Mouse (Mus musculus): ENCODE measurements around the gene Clec11a. TPM values are rescaled to one million over a fixed set of nuclear protein-coding genes. Genes with fewer than 3 reads are reported as not detected.

The Clec11a gene
- total RNA-seq (2014; fragmentation: Nextera tagmentation) (0.74 and 0.77 TPM in 2 replicates), total RNA-seq (2017) (1.7 and 4.3 TPM in 2 replicates)

DNA sequence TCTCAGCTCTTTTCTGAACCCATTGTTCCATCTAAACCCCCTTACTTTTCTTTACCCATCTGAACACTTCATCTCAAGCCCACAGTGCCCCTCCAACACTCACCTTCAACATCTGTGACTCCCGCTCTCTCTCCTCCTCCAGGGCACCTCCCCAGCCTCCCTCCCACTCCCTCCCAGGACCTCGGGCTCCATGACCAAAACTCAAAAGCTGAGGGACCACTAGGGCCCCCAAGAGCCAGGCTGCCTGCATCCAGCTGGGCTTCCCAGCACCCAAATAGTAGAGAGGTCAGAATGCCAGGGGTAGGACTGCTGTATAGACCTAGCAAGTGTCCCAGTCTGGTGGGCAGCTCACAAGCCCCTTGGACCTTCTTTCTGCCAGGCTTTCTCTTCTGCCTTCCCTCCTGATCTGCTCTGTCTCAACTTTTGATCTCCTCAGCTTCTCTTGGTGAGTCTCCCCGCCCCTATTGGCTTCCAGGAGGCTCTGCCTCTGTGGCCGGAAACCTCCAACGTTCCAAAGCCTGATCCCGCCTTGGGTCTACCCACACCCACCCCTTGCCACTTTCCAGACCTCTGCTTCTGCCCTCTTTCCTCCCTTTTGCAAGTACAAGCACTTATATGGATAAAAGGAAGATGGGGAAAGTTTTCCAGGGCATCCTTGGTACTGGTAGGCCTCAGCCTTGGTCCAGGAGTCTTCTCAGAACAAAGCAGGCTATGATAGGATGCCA is at the start of gene Clec11a:
Clec11a (minus strand) TSS at position 387 of the 725 bp plus-strand sequence.
- no peak for ATAC-seq (replicated peaks; ENCODE audit: low FRiP score, low TSS enrichment, poor library complexity, severe bottlenecking)

DNA sequence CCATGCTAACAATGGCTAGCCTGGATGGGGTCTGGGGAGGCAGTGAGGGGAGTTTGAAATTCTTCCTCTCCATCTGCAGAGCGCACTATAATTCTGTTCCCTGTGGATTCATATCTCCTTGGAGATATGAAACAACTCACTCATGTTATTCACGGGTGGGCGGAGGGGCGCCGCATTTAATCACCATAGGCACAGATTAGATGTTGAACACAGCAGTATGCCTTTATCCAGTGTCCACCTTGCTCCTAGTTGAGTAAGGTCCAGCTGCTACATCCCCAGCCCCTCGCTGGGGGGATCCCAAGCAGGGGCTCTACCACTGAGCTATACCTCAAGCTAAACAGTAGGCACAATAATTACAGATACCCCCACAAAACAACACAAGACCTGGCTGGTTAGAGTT is 48.7 kb upstream of the Clec11a start:
- ATAC-seq (replicated peaks; ENCODE audit: low FRiP score, low TSS enrichment, poor library complexity, severe bottlenecking) = no peak

DNA sequence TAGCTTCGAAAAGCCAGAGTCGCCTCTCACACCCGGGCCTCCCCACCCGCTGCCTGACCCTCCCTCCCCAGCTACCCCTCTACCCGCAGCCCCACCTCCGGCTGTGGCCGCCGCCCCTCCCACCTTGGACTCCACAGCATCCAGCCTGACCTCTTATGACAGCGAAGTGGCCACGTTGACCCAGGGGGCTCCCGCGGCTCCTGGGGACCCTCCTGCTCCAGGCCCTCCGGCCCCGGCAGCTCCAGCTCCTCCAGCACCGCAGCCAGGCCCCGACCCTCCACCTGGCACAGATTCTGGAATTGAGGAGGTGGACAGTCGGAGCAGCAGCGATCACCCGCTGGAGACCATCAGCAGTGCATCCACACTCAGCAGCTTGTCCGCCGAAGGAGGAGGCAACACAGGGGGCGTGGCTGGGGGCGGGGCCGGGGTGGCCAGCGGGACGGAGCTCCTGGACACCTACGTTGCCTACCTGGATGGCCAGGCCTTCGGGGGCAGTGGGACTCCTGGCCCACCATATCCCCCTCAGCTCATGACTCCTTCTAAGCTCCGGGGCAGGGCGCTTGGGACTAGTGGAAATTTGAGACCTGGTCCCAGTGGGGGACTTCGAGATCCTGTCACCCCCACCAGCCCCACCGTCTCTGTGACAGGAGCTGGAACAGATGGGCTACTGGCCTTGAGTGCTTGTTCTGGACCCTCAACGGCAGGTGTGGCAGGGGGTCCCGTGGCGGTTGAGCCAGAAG is 47.1 kb upstream of the Clec11a start:
- ATAC-seq (replicated peaks; ENCODE audit: low FRiP score, low TSS enrichment, poor library complexity, severe bottlenecking) = no peak

DNA sequence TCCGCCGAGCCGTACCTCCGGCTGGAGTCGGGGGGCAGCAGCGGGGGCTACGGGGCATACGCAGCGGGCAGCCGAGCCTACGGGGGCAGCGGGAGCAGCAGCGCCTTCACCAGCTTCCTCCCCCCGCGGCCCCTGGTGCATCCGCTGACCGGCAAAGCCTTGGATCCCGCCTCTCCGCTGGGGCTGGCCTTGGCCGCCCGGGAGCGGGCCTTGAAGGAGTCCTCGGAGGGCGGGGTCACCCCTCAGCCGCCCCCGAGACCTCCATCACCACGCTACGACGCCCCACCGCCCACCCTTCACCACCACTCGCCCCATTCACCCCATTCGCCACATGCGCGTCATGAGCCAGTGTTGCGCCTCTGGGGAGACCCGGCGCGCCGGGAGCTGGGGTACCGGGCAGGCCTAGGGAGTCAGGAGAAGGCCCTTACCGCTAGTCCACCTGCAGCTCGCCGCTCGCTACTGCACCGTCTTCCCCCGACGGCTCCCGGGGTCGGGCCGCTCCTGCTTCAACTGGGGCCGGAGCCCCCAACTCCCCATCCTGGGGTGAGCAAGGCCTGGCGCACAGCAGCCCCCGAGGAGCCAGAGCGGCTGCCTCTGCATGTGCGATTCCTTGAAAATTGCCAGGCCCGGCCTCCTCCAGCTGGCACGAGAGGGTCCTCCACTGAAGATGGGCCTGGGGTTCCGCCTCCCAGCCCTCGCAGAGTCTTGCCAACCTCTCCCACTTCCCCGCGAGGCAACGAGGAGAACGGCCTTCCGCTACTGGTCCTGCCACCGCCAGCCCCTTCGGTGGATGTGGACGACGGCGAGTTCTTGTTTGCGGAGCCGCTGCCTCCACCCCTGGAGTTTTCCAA is 46.3 kb upstream of the Clec11a start:
- ATAC-seq (replicated peaks; ENCODE audit: low FRiP score, low TSS enrichment, poor library complexity, severe bottlenecking) = no peak

DNA sequence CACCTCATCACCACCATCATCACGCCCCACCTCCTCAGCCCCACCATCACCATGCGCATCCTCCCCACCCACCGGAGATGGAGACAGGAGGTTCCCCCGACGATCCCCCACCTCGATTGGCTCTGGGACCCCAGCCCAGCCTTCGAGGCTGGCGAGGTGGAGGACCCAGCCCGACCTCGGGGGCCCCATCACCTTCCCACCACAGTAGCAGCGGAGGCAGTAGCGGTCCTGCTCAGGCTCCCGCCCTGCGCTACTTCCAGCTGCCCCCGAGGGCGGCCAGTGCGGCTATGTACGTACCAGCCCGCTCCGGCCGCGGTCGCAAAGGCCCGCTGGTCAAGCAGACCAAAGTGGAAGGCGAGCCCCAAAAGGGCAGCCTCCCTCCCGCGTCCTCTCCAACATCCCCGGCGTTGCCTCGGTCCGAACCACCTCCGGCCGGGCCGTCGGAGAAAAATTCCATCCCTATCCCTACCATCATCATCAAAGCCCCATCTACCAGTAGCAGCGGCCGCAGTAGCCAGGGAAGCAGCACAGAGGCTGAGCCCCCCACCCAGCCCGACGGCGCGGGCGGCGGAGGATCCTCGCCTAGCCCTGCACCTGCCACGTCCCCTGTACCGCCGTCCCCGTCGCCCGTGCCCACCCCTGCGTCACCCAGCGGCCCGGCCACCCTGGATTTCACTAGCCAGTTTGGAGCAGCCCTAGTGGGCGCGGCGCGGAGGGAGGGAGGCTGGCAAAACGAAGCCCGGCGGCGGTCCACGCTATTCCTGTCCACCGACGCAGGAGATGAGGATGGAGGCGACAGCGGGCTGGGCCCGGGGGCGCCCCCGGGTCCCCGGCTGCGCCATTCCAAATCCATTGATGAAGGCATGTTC is 45.4 kb upstream of the Clec11a start:
- no peak for ATAC-seq (replicated peaks; ENCODE audit: low FRiP score, low TSS enrichment, poor library complexity, severe bottlenecking)

DNA sequence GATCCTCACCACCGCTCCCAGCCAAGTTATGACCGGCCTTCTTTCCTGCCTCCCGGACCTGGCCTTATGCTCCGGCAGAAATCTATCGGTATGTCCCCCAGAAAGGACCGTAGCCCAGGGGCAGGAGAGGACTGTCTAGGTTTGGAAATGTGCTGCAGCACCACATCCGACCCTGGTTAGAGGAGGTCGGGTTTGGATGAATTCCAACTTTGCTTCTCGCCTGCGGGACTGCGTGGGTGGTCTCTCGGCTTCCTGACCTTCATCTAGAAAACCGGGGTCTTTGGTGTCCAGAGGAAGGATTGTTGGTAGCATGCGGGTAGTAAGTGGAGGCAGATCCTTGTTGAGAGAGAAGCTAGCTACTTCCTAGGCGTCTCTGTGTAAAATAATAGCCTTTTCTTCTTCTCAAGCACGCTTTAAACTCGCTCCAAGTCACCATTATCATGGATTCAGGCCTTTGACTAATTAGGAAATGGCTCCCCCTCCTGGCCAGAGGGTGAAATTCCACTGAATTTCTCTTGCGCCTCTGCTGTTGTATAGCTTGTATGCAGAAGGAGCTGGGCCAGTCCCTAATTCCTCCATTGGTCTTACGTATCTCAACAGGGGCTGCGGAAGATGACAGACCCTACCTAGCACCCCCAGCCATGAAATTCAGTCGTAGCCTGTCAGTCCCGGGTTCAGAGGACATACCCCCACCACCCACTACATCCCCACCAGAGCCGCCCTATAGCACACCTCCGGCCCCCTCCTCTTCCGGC is 44.4 kb upstream of the Clec11a start:
- ATAC-seq (replicated peaks; ENCODE audit: low FRiP score, low TSS enrichment, poor library complexity, severe bottlenecking) = peak; percentile 81

DNA sequence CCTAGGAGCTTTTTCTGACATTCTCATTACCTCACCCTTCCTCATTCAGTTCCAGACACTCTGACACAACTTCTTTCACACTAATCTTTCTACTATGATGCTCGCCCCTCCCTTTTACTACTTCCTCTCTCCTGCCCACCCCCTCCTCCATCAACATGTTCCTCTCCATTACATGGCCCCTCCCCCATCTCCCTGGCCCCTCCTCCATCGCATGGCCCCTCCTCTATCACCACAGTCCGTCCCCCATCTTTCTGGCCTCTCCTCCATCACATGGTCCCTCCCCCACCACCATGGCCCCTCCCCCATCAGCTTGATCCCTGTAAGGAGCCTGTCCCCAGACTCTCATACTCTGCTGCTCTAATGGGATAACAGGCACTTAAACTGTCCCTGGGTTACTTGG is 42.3 kb upstream of the Clec11a start:
- no peak for ATAC-seq (replicated peaks; ENCODE audit: low FRiP score, low TSS enrichment, poor library complexity, severe bottlenecking)

DNA sequence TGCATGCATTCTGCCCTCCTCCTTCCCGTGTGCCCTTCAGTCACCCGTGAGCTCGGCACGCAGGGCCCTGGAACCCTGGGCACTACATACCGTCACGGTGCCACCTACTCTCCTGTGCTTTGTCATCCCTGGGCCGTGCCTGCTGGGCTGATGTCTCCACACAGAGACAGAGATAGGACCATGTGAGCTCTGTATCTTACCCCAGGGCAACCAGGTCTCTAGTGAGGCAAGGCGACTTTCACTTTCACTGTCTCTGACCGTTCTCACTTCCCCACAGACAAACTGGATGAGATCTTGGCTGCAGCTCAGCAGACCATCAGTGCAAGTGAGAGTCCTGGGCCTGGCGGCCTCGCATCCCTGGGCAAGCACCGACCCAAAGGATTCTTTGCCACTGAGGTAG is 37.9 kb upstream of the Clec11a start:
- peak; percentile 44; the same call in 1 of the 2 replicates for ATAC-seq (replicated peaks; ENCODE audit: low FRiP score, low TSS enrichment, poor library complexity, severe bottlenecking)

DNA sequence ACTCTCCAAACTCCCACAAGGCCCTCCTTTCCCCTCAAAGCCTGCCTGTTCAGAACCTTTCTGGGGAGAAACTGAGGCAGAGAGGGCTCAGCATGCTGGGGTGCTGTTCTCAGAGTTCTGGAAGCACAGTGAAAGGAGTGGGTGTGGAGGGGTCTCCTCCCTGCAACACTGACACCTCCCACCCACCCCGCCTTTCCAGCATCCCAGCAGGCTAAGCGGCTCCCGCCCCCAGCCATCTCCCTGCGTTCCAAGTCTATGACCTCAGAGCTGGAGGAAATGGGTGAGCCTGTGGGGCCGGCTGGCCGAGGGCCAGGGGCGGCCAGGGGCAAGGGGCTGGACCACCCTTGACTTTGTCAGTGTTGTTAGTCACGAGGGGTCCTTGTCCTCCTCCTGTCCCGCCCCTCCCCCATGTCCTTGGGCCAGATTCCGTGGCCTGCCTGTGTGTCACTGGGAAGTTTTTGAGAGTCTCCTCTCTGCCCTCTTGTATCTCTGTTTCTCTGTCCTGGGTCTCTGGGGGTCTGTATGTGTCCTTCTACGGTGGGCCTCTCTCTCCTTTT is 36.8 kb upstream of the Clec11a start:
- ATAC-seq (replicated peaks; ENCODE audit: low FRiP score, low TSS enrichment, poor library complexity, severe bottlenecking) = no peak

DNA sequence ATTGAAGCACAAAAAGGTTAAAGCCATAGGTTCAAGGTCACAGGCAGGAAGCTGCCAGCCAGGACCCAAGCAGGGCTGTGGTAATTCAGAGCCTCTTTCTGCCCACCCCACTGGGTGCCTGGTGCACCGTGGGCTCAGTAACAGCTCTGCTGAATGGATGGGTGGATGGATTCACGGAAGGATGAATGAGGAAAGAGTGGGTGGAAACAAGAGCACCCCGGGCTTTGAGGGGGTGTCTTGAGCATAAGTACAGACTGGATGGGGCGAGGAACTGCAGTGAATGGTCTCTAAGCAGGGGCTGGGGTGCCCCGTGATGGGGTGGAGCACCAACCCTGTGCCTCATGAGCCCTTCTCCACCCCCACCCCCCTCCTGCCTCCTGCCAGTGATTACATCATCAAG is 35.0 kb upstream of the Clec11a start:
- no peak for ATAC-seq (replicated peaks; ENCODE audit: low FRiP score, low TSS enrichment, poor library complexity, severe bottlenecking)

DNA sequence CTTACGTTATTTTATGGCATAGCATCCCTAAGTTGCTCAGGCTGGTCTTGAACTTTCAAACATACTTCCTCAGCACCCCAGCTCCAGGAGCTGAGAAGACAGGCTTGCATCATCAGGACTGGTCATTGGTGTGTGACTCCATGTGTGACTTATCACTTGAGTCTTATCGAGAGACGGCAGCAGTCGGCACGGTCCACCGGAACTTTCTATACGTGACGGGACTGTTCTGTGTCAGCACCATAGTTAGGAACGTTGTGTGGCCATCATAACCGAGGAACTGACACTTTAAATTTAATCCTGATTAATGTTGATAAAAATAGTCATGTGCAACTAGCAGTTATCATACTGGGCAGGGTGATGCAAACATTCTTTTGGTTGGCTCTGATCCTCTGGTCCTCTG is 34.4 kb upstream of the Clec11a start:
- no peak for ATAC-seq (replicated peaks; ENCODE audit: low FRiP score, low TSS enrichment, poor library complexity, severe bottlenecking)

DNA sequence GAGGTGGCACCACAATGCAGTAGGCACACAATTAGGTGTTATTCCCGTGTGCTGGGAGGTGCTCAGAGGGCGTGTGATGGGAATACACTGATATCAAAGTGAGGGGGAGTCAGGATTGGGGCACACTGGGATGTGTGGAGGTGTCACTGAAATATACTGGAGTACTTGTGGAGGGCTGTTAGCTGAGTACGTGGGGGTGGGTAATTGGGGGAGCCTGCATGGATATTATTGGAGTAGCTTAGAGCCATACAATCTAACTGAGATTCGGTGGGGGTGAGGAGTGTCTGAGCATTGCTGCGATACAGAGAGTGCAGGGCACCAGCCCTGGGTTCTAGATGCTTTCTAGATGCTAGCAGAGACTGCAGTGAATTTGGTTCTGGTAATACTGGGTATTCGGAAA is 33.5 kb upstream of the Clec11a start:
- ATAC-seq (replicated peaks; ENCODE audit: low FRiP score, low TSS enrichment, poor library complexity, severe bottlenecking) = no peak

DNA sequence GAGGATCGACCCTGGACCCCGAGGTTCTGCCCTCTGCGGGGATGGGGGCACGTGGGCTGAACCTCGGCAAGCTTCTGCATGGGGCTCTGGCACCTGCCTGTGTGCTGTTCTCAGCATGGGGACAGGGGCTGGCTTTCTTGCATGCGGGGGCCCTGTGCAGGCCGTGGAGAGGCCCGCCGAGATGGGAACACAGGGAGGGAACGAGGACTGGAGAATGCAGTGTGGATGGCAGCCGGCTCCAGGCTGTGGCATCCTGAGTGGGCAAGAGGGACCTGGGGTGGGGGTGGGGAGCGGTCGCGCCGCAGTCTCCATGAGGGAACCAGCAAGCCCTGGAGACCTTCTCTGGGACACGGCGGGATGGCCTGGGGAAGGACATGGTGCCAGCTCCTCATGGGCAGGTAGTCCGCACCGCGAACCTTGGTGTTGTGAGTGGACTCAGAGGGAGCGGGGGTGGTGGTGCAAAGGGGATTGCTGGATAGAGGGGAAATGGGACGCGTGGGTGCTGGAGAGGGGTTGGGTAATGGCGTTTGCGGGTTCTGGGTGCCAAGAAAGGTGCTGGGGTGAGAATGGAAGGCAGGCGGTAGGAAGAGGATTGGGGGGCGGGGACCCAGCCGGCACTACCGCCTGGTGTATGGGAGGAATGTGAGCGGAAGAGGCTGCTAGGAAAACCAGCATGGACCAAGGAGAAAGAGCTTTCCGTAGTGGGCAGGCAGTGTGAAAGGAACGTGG is 30.6 kb upstream of the Clec11a start:
- ATAC-seq (replicated peaks; ENCODE audit: low FRiP score, low TSS enrichment, poor library complexity, severe bottlenecking) = no peak

DNA sequence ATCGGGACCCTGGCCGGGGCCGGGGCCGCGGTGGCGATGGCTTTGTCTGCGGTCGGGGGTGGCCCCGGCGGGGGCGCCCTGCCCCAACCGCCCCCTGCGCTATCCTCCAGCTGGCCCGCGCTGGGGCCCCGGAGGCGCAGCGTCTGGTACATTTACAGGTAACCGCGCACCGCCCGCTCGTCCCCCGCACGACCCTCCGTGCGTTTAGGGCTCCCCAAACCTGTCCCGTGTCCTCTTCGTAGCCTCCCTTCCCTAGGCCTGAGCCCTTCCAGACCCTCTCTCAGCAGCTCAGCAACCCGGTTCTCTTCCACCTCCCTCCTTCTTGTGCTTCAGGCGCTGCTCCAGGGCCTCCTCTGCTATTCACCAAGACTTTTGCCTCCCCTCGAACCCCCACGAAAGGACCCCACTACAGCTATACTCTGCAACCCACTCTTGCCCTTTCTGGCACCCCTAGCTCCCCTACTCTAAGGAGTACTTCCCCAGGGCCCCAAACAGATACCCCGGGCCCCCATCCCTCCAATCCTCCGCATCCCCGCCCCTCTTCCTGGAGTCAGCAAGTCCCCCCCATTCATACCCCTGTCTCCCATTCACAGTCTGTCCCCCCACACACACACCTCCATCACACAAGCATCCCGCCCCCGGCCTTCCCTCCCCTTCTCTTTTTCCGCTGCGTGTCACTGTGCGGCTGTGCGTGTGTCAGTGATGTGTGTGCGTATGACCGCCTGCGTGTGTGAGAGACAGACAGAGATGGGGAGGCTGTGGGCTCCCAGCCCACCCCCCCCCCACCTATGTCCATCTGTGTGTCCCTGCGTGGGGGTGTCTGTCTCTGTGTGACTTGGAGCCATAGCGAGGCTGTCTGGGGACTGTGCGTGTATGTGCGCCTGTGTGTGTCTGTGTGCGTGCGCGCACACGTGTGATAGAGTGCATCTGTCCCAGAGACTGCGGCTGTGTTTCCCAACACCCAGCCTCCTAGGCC is 29.6 kb upstream of the Clec11a start:
- ATAC-seq (replicated peaks; ENCODE audit: low FRiP score, low TSS enrichment, poor library complexity, severe bottlenecking) = no peak

DNA sequence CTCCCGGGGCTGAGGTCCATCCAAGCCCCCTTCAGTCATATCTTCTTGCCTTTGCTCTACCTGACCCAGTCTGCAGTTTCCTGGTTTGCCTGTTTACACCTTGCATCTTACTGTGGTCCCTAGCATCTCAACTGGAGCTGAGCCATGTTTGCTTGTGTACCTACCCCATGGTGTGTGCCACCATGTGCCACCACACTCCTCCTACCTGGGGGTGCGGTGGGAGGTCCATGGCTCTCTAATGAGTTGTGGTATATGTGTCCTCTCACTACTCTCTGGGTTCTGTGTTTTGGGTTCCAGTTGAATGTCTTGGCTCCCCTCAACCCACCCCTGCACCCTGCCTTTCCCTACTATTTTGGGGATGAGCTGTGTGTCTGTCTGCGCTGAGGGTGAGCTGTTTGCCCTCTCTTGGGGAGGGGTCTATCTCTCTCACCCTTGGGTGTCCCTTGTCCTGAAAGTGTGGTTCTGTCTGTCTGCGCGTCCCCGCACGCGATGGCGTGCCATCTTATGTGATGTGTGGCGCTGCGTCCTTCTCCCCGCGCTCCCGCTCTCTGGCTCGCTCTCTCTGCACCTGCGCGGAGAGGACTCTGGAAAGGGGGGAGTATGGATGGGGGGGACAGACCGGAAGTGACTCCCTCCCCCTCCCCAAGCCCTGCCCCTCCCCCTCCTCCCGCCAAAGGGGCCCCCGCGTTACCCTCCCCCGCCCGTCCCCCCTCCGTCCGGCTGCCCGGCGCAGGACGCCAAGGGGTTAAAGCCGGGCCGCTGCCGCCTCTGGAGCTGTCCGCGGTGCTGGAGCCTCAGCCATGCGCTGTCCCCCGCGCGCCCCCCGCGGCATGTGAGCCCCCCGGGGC is 28.6 kb upstream of the Clec11a start:
- no peak for ATAC-seq (replicated peaks; ENCODE audit: low FRiP score, low TSS enrichment, poor library complexity, severe bottlenecking)

DNA sequence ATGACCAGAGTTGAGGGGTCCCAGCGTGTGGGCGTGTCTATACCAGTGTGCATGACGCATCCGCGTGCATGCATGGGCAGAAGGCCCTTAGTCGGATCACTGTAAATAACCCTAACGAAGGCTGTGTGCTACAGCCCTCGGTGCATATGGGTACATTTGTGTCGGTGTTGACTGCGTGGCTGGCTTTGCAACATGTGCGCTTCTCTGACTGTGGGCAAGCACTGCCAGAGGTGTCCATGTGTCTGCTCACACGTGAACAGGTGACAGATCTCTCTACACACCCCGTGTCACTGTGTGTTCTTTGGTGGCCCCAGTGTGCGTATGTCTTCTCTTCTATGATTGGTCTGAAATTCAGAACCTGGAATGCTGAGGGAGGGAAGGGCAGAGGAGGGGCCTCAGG is 27.4 kb upstream of the Clec11a start:
- ATAC-seq (replicated peaks; ENCODE audit: low FRiP score, low TSS enrichment, poor library complexity, severe bottlenecking) = no peak

Measured in megakaryocyte-erythroid progenitor cell, adult 5-6 weeks (primary cell).